Mouse (Mus musculus) heart, embryonic 11.5 days (tissue): ENCODE data around the gene Rab3gap2. TPM values are rescaled to one million over a fixed set of nuclear protein-coding genes. Genes with fewer than 3 reads are reported as not detected.

Experiments used
- ATAC-seq: fragments of 200-750 bp; cut with Nextera tagmentation; replicated peaks from 2 replicates; pipeline ENCODE4 v1.8.0; 2017; ENCODE audit warnings: moderate library complexity; ENCODE audit not compliant: insufficient number of reproducible peaks, low FRiP score, low TSS enrichment
- H3K27ac ChIP-seq: fragments of 300-500 bp; sonication (generic); 2 replicates; pipeline ENCODE4 v1.5.1; 2014; ENCODE audit warnings: mild to moderate bottlenecking, low read depth, low read length
- H3K27me3 ChIP-seq: fragments of 300-500 bp; sonication (generic); 2 replicates; pipeline ENCODE4 v1.6.1; 2014; ENCODE audit warnings: mild to moderate bottlenecking, low read length, mixed read lengths; ENCODE audit not compliant: control insufficient read depth, insufficient read depth
- H3K36me3 ChIP-seq: fragments of 300-500 bp; sonication (generic); 2 replicates; pipeline ENCODE4 v1.6.1; 2014; ENCODE audit warnings: mild to moderate bottlenecking, low read length, moderate library complexity, mixed read lengths; ENCODE audit not compliant: control insufficient read depth, insufficient read depth
- H3K4me1 ChIP-seq: fragments of 300-500 bp; sonication (generic); 2 replicates; pipeline ENCODE4 v1.6.1; 2014; ENCODE audit warnings: low read length; ENCODE audit not compliant: control insufficient read depth, insufficient read depth
- H3K4me2 ChIP-seq: fragments of 300-500 bp; sonication (generic); 2 replicates; pipeline ENCODE4 v1.6.1; 2014; ENCODE audit warnings: mild to moderate bottlenecking, moderate library complexity
- H3K4me3 ChIP-seq: fragments of 300-500 bp; sonication (generic); 2 replicates; pipeline ENCODE4 v1.5.1; 2014; ENCODE audit warnings: low read depth, low read length
- H3K9ac ChIP-seq: fragments of 300-500 bp; sonication (generic); 2 replicates; pipeline ENCODE4 v1.6.1; 2014; ENCODE audit warnings: mild to moderate bottlenecking, low read depth, low read length, moderate library complexity
- H3K9me3 ChIP-seq: fragments of 300-500 bp; sonication (generic); replicated peaks from 2 replicates; pipeline ENCODE4 v1.6.1; 2016; ENCODE audit warnings: low read length; ENCODE audit not compliant: control insufficient read depth
- WGBS: fragments of 180-500 bp; shearing (Covaris S2); extraction: QIAGEN DNeasy Blood & Tissue Kit; methylation state at CpG from one replicate; pipeline ENCODE4 v1.1.7; 2014; ENCODE audit not compliant: insufficient replicate concordance; 5-methylcytosine and 5-hydroxymethylcytosine counted together
- polyA plus RNA-seq: library from polyadenylated mRNA; unstranded; fragments of >200 nt; fragmentation: Nextera tagmentation; extraction: Ambion mirVana; gene quantifications from 2 replicates; pipeline ENCODE4 v1.2.1, GENCODE M21; 2014

Rab3gap2 gene
- polyA plus RNA-seq, 1 experiment from 2014 or later: 18.9 TPM

- Histone ChIP-seq H3K27me3 (no peaks in the 10 kb centered on the region), H3K9me3 (no peaks in the 10 kb centered on the region), H3K4me2 (no peak overlapping the region), H3K27ac (no peak overlapping the region), H3K9ac (no peak overlapping the region), H3K36me3 (peaks cover 7% of the 10 kb centered on the region), H3K4me1 (peaks cover 26% of the 10 kb centered on the region), H3K4me3 (no peak overlapping the region)
- 62% methylated on average over 3 of the region's 3 CpGs for WGBS
- no peak for ATAC-seq
These were observed 52.8 kb downstream of the Rab3gap2 start for GRCm38 (mm10) chr1:185256753-185257152.

- WGBS: 27% methylated on average over 14 of the region's 14 CpGs
- Histone ChIP-seq H3K27ac (no peak overlapping the region), H3K4me2 (no peak overlapping the region), H3K4me1 (peaks cover 8% of the 10 kb centered on the region), H3K9me3 (no peaks in the 10 kb centered on the region), H3K27me3 (no peaks in the 10 kb centered on the region), H3K4me3 (no peak overlapping the region), H3K9ac (no peak overlapping the region), H3K36me3 (peaks cover 17% of the 10 kb centered on the region)
- ATAC-seq: peak; percentile 74
These were observed 58.6 kb downstream of the Rab3gap2 start for GRCm38 (mm10) chr1:185262565-185262964.

- Histone ChIP-seq H3K9me3 (no peaks in the 10 kb centered on the region), H3K36me3 (peaks cover 20% of the 10 kb centered on the region), H3K4me3 (no peak overlapping the region), H3K9ac (no peak overlapping the region), H3K4me1 (no peaks in the 10 kb centered on the region), H3K27ac (no peak overlapping the region), H3K4me2 (no peak overlapping the region), H3K27me3 (no peaks in the 10 kb centered on the region)
- no peak for ATAC-seq
- 82% methylated on average over 4 of the region's 4 CpGs for WGBS
These were observed 64.8 kb downstream of the Rab3gap2 start for GRCm38 (mm10) chr1:185268675-185269074.

GRCm38 (mm10) chr1:185270403-185271097 is 66.6 kb downstream of the Rab3gap2 start:
- no peak overlapping the region for H3K4me3 ChIP-seq
- no peak for ATAC-seq
- H3K4me2 ChIP-seq: no peak overlapping the region
- no peaks in the 10 kb centered on the region for H3K27me3 ChIP-seq
- no peaks in the 10 kb centered on the region for H3K4me1 ChIP-seq
- WGBS: 91% methylated on average over 8 of the region's 8 CpGs
- no peaks in the 10 kb centered on the region for H3K9me3 ChIP-seq
- H3K27ac ChIP-seq: no peak overlapping the region
- no peak overlapping the region for H3K9ac ChIP-seq
- H3K36me3 ChIP-seq: peaks cover 20% of the 10 kb centered on the region

GRCm38 (mm10) chr1:185271373-185271772 is 67.5 kb downstream of the Rab3gap2 start:
- Histone ChIP-seq H3K9me3 (no peaks in the 10 kb centered on the region), H3K4me2 (no peak overlapping the region), H3K27me3 (no peaks in the 10 kb centered on the region), H3K4me1 (no peaks in the 10 kb centered on the region), H3K9ac (no peak overlapping the region), H3K4me3 (no peak overlapping the region), H3K27ac (no peak overlapping the region), H3K36me3 (peaks cover 17% of the 10 kb centered on the region)
- ATAC-seq: no peak
- 94% methylated on average over 9 of the region's 9 CpGs for WGBS

GRCm38 (mm10) chr1:185274819-185275545 is 71.1 kb downstream of the Rab3gap2 start:
- Histone ChIP-seq H3K9ac (no peak overlapping the region), H3K27me3 (no peaks in the 10 kb centered on the region), H3K36me3 (peaks cover 19% of the 10 kb centered on the region), H3K27ac (no peak overlapping the region), H3K4me3 (no peak overlapping the region), H3K9me3 (no peaks in the 10 kb centered on the region), H3K4me1 (no peaks in the 10 kb centered on the region), H3K4me2 (no peak overlapping the region)
- ATAC-seq: no peak
- WGBS: 64% methylated on average over 5 of the region's 5 CpGs

GRCm38 (mm10) chr1:185275976-185276375 is 72.1 kb downstream of the Rab3gap2 start:
- H3K9me3 ChIP-seq: no peaks in the 10 kb centered on the region
- H3K27ac ChIP-seq: no peak overlapping the region
- H3K9ac ChIP-seq: no peak overlapping the region
- 70% methylated on average over 7 of the region's 7 CpGs for WGBS
- no peak for ATAC-seq
- no peak overlapping the region for H3K4me3 ChIP-seq
- H3K4me1 ChIP-seq: no peaks in the 10 kb centered on the region
- H3K4me2 ChIP-seq: no peak overlapping the region
- no peaks in the 10 kb centered on the region for H3K27me3 ChIP-seq
- H3K36me3 ChIP-seq: peaks cover 19% of the 10 kb centered on the region

GRCm38 (mm10) chr1:185277022-185277421 is 73.1 kb downstream of the Rab3gap2 start:
- no peaks in the 10 kb centered on the region for H3K4me1 ChIP-seq
- no peaks in the 10 kb centered on the region for H3K9me3 ChIP-seq
- H3K4me3 ChIP-seq: no peak overlapping the region
- 78% methylated on average over 11 of the region's 11 CpGs for WGBS
- H3K36me3 ChIP-seq: peaks cover 14% of the 10 kb centered on the region
- H3K27ac ChIP-seq: no peak overlapping the region
- no peak for ATAC-seq
- no peaks in the 10 kb centered on the region for H3K27me3 ChIP-seq
- H3K9ac ChIP-seq: no peak overlapping the region
- H3K4me2 ChIP-seq: no peak overlapping the region
